Mouse (Mus musculus) brain, adult 10 weeks (tissue): ENCODE data around the gene Gm28363. TPM values are rescaled to one million over a fixed set of nuclear protein-coding genes. Genes with fewer than 3 reads are reported as not detected.

Experiments
- polyA plus RNA-seq: library from polyadenylated mRNA; stranded (reverse); fragments of 350-450 nt; fragmentation: Illumina TruSeq; extraction: RNeasy Lipid Tissue Mini Kit (QIAGEN cat#74804); gene quantifications from one replicate; pipeline ENCODE4 v1.2.3, GENCODE M21; 2015; ENCODE audit warnings: low read depth, low replicate concordance

Gm28363 gene
- not detected for polyA plus RNA-seq

GRCm38 (mm10) chr1:117696831-117697230 is at the start of gene Gm28363:
TSS of gene Gm28363 (plus strand) at chr1:117697131.

Other genes starting within 250 kb of the Gm28363 start
- not detected for gene B020011L13Rik, start 84.0 kb downstream of the Gm28363 start, polyA plus RNA-seq
- not detected for gene Gm28360, start 132.9 kb downstream of the Gm28363 start, polyA plus RNA-seq
- not detected for gene Gm28168, start 230.9 kb downstream of the Gm28363 start, polyA plus RNA-seq